Mouse (Mus musculus): ENCODE results near the gene Dok4. TPM values are rescaled to one million over a fixed set of nuclear protein-coding genes. Genes with fewer than 3 reads are reported as not detected.
A peak's percentile ranks its signal among the peaks of the same experiment; 100 is the strongest.

Dok4 gene
- total and polyA plus RNA-seq, 3 experiments, result 0.51 to 3.7 (median 0.93) TPM

DNA sequence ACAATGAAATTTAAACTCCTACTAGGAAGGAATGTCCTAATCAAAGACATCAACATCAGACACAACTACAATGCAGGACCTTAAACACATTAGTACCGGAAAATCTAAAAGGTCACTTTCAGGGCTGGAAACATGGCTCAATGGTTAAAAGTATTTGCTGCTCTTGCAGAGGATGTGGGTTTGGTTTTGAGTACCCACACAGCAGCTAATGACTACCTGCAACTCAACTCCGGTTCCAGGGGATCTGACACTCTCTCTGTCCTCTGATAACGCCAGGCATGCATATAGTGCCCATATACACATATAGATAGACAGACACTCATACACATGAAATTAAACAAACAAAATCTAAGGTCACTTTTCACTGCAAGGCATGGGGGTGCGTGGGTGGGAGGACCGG lies 49.9 kb downstream of the Dok4 start:
- ATAC-seq (ENCODE audit: extremely low read depth, insufficient number of reproducible peaks, low FRiP score, poor library complexity, severe bottlenecking) (no peak), DNase-seq (ENCODE audit: low spot score) (no peak)
- Histone ChIP-seq H3K9me3 (replicated peaks) (no peaks in the 10 kb centered on the region; the same call in 1 of the 2 replicates), H3K36me3 (replicated peaks) (peaks cover 92% of the 10 kb centered on the region), H3K27me3 (ENCODE audit: insufficient read depth, low read length) (no peaks in the 10 kb centered on the region; the same call in 1 of the 2 replicates), H3K4me1 (ENCODE audit: insufficient read depth, low read depth, low read length) (peaks cover 20% of the 10 kb centered on the region), H3K4me3 (ENCODE audit: low read depth, low read length) (no peak overlapping the region)
- no peak for TF ChIP-seq GATA2 (IDR thresholded peaks at IDR 0.05; ENCODE audit: borderline replicate concordance, low read depth, low read length)
- TF ChIP-seq CTCF (IDR thresholded peaks at IDR 0.05; ENCODE audit: low read depth, low read length), result no peak
- TF ChIP-seq POLR2AphosphoS5 (IDR thresholded peaks at IDR 0.05; ENCODE audit: insufficient replicate concordance, low read depth, low read length), result no peak
- no peak for TF ChIP-seq GATA1 (IDR thresholded peaks at IDR 0.05; ENCODE audit: borderline replicate concordance, low read length)
- no peak for TF ChIP-seq TAL1 (conservative IDR thresholded peaks at IDR 0.05; ENCODE audit: low read depth, low read length)

DNA sequence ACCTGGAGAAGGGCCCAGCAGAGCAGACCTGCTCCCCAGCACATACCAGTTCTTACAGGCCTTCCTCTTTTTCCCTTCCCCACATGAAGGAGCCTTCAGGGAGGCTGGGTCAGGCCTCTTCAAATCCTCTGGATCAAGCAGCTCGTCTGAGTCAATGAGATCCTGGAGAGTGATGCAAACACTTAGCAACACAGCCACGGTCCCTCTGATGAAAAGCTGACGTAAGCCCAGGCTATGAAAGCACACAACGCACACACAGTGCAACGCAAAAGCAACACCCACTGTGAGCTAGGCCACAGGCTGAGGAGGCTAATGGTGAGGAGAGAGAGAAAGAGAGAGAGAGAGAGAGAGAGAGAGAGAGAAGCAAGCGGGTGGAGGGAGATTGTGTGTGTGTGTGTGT lies 51.0 kb downstream of the Dok4 start:
- ATAC-seq (ENCODE audit: extremely low read depth, insufficient number of reproducible peaks, low FRiP score, poor library complexity, severe bottlenecking) (no peak), DNase-seq (ENCODE audit: low spot score) (no peak)

DNA sequence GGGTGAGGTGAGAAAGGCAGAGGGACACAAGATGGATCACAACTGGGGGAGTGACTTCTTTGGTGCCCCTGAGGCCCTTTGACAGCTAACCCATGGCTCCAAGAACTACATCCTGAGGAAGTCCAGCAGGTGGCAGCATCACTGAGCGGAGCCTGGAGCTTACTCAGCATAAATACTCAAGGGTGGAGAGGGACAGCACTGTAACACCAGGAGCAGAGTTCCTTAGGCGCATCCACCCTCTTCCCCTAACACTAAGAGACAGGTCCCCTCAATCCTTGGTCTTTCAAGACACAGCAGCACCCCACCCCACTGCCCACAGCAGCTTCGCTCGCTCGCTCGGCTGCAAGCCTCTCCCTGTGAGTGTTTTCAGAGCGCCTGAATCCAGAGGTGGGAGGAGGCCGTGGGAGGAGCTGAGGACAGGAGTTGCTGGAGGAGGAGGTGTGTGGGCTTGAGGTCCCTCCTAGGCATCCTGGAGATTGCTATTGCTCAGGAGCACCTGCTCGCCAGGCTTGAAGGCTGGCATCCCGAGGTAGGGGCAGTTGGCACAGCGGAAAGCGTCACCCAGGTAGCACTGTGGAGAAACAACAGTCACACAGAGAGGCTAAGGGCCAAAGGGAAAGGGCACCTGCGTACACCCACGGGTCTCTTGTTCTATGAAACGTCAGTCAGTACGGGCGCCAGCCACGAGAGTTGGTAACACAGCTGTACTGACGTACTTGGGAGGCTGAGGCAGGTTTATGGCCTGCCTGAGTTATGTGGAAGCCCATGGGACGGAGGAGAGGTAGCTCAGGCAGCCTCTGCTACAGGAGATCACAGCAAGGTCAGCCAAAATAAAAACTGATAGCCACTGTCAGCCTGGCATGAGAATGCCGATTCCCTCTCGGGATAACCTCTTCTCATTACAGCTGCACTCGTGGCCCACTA lies 53.2 kb downstream of the Dok4 start:
- H3K36me3 ChIP-seq (replicated peaks), result peaks cover 97% of the 10 kb centered on the region
- TF ChIP-seq CTCF (IDR thresholded peaks at IDR 0.05; ENCODE audit: low read depth, low read length), result peak; percentile 52; the same call in 1 of the 2 replicates
- no peak for TF ChIP-seq POLR2AphosphoS5 (IDR thresholded peaks at IDR 0.05; ENCODE audit: insufficient replicate concordance, low read depth, low read length)
- no peak for TF ChIP-seq TAL1 (conservative IDR thresholded peaks at IDR 0.05; ENCODE audit: low read depth, low read length)
- TF ChIP-seq GATA1 (IDR thresholded peaks at IDR 0.05; ENCODE audit: borderline replicate concordance, low read length), result no peak
- no peaks in the 10 kb centered on the region for H3K9me3 ChIP-seq (replicated peaks)
- peaks cover 12% of the 10 kb centered on the region for H3K4me1 ChIP-seq (ENCODE audit: insufficient read depth, low read depth, low read length)
- DNase-seq (ENCODE audit: low spot score) (peak; percentile 63), ATAC-seq (ENCODE audit: extremely low read depth, insufficient number of reproducible peaks, low FRiP score, poor library complexity, severe bottlenecking) (peak; percentile 77)
- no peak overlapping the region for H3K4me3 ChIP-seq (ENCODE audit: low read depth, low read length)
- H3K27me3 ChIP-seq (ENCODE audit: insufficient read depth, low read length), result no peaks in the 10 kb centered on the region; the same call in 1 of the 2 replicates

More for the DNA sequence above, 51.0 kb downstream of the Dok4 start:
- H3K4me1 ChIP-seq (ENCODE audit: insufficient read depth, low read depth, low read length), result peaks cover 17% of the 10 kb centered on the region
- TF ChIP-seq TAL1 (conservative IDR thresholded peaks at IDR 0.05; ENCODE audit: low read depth, low read length) (no peak), CTCF (IDR thresholded peaks at IDR 0.05; ENCODE audit: low read depth, low read length) (no peak), POLR2AphosphoS5 (IDR thresholded peaks at IDR 0.05; ENCODE audit: insufficient replicate concordance, low read depth, low read length) (no peak), GATA2 (IDR thresholded peaks at IDR 0.05; ENCODE audit: borderline replicate concordance, low read depth, low read length) (no peak), GATA1 (IDR thresholded peaks at IDR 0.05; ENCODE audit: borderline replicate concordance, low read length) (no peak)
- no peaks in the 10 kb centered on the region for H3K9me3 ChIP-seq (replicated peaks)
- peaks cover 94% of the 10 kb centered on the region for H3K36me3 ChIP-seq (replicated peaks)
- no peak overlapping the region for H3K4me3 ChIP-seq (ENCODE audit: low read depth, low read length)
- H3K27me3 ChIP-seq (ENCODE audit: insufficient read depth, low read length), result no peaks in the 10 kb centered on the region; the same call in 1 of the 2 replicates

DNA sequence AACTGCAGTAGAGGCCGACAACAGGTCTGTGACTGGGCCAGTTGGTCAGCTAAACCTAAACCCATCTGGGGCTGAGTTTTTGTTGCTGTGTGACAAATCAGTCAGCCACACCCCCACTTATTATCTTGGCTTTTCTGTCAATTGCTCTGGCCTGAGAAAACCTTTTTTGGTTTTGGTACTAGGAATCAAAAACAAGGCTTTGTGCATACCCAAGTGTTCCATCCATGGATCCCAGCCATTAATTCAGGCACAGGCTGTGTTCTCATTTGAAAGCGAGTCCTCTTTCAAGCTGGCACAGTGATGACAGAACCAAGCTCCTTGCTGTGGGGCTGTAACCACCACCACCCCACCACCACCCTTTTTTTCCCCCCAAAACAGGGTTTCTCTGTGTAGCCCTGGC lies 54.7 kb downstream of the Dok4 start:
- DNase-seq (ENCODE audit: low spot score) (no peak), ATAC-seq (ENCODE audit: extremely low read depth, insufficient number of reproducible peaks, low FRiP score, poor library complexity, severe bottlenecking) (no peak)
- TF ChIP-seq GATA1 (IDR thresholded peaks at IDR 0.05; ENCODE audit: borderline replicate concordance, low read length) (no peak), GATA2 (IDR thresholded peaks at IDR 0.05; ENCODE audit: borderline replicate concordance, low read depth, low read length) (no peak), CTCF (IDR thresholded peaks at IDR 0.05; ENCODE audit: low read depth, low read length) (no peak), POLR2AphosphoS5 (IDR thresholded peaks at IDR 0.05; ENCODE audit: insufficient replicate concordance, low read depth, low read length) (no peak), TAL1 (conservative IDR thresholded peaks at IDR 0.05; ENCODE audit: low read depth, low read length) (no peak)
- Histone ChIP-seq H3K4me3 (ENCODE audit: low read depth, low read length) (no peak overlapping the region), H3K9me3 (replicated peaks) (no peaks in the 10 kb centered on the region), H3K36me3 (replicated peaks) (peaks cover 91% of the 10 kb centered on the region), H3K4me1 (ENCODE audit: insufficient read depth, low read depth, low read length) (peaks cover 10% of the 10 kb centered on the region), H3K27me3 (ENCODE audit: insufficient read depth, low read length) (no peaks in the 10 kb centered on the region; the same call in 1 of the 2 replicates)

DNA sequence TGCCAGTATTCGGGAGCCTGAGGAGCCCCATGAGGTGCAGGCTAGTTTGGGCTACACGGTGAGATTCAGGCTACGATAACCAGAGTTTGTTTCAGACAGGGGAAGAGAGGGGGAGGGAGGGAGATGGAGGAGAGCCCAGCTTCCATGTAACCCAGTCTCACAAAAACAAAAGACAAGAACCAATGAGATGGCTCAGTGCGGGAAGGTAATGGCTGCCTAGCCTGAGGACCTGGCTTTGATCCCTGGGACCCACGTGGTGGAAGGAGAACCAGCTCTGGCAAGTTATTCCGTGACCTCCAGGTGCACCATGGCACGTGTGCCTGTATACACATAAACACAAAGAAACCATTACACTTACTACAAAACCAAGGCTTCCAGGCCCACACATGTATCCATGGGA lies 55.6 kb downstream of the Dok4 start:
- DNase-seq (ENCODE audit: low spot score) (no peak), ATAC-seq (ENCODE audit: extremely low read depth, insufficient number of reproducible peaks, low FRiP score, poor library complexity, severe bottlenecking) (no peak)
- peaks cover 83% of the 10 kb centered on the region for H3K36me3 ChIP-seq (replicated peaks)
- H3K27me3 ChIP-seq (ENCODE audit: insufficient read depth, low read length), result no peaks in the 10 kb centered on the region; the same call in 1 of the 2 replicates
- TF ChIP-seq GATA2 (IDR thresholded peaks at IDR 0.05; ENCODE audit: borderline replicate concordance, low read depth, low read length) (no peak), CTCF (IDR thresholded peaks at IDR 0.05; ENCODE audit: low read depth, low read length) (no peak), POLR2AphosphoS5 (IDR thresholded peaks at IDR 0.05; ENCODE audit: insufficient replicate concordance, low read depth, low read length) (no peak), TAL1 (conservative IDR thresholded peaks at IDR 0.05; ENCODE audit: low read depth, low read length) (no peak), GATA1 (IDR thresholded peaks at IDR 0.05; ENCODE audit: borderline replicate concordance, low read length) (no peak)
- no peaks in the 10 kb centered on the region for H3K9me3 ChIP-seq (replicated peaks)
- no peak overlapping the region for H3K4me3 ChIP-seq (ENCODE audit: low read depth, low read length)
- peaks cover 10% of the 10 kb centered on the region for H3K4me1 ChIP-seq (ENCODE audit: insufficient read depth, low read depth, low read length)

DNA sequence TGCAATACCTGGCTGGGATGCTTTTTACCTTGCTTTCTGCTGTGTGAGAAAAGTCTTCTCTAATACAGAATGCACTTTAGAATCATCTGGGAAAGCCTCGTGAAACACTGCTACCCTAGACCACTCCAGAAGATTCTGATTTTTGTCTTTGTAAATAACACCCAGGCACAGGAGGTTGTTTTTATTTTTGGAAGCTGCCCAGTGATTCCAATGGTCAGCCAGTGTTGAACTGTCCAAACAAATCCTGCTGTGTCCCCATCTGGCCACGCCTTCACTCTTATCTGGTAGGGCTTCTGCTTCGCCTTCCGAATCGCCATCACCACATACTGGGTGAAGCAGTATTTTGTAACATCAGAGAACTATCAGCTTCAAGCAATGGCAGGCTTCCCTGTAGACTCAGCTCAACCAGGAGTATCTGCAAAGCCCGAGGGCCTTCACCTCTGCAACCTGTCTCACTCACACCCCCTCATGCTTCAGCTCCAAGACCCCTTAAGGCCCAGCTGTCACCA lies 56.4 kb downstream of the Dok4 start:
- no peak for ATAC-seq (ENCODE audit: extremely low read depth, insufficient number of reproducible peaks, low FRiP score, poor library complexity, severe bottlenecking)
- Histone ChIP-seq H3K4me3 (ENCODE audit: low read depth, low read length) (no peak overlapping the region), H3K36me3 (replicated peaks) (peaks cover 76% of the 10 kb centered on the region), H3K27me3 (ENCODE audit: insufficient read depth, low read length) (no peaks in the 10 kb centered on the region; the same call in 1 of the 2 replicates), H3K4me1 (ENCODE audit: insufficient read depth, low read depth, low read length) (peaks cover 10% of the 10 kb centered on the region), H3K9me3 (replicated peaks) (no peaks in the 10 kb centered on the region)
- no peak for TF ChIP-seq GATA2 (IDR thresholded peaks at IDR 0.05; ENCODE audit: borderline replicate concordance, low read depth, low read length)
- no peak for TF ChIP-seq CTCF (IDR thresholded peaks at IDR 0.05; ENCODE audit: low read depth, low read length)
- no peak for TF ChIP-seq POLR2AphosphoS5 (IDR thresholded peaks at IDR 0.05; ENCODE audit: insufficient replicate concordance, low read depth, low read length)
- no peak for TF ChIP-seq GATA1 (IDR thresholded peaks at IDR 0.05; ENCODE audit: borderline replicate concordance, low read length)
- TF ChIP-seq TAL1 (conservative IDR thresholded peaks at IDR 0.05; ENCODE audit: low read depth, low read length), result no peak
- DNase-seq (ENCODE audit: low spot score), result no peak
